In genomic region chr4:48130314-48130713, GRCm38 (mm10) we compare ENCODE assay signal across 28 mouse cellular contexts. TPM values are rescaled to one million over a fixed set of nuclear protein-coding genes. Genes with fewer than 3 reads are reported as not detected.
DNase-seq lines count a peak whose midpoint lies in the region; ATAC-seq and TF ChIP-seq lines count a peak whose summit lies in the region.
"Had no signal": no experiment of that assay in that cellular context is flagged by ENCODE, and none has a peak within 500 bp of the region (broad histone marks: within the 10 kb centered on the region; RNA-seq: fewer than 3 reads in every experiment).

No protein-coding gene starts in this region.

- H3K36me3 ChIP-seq in lung, postnatal 0 days (ENCODE audit: insufficient read depth, low read length) = peaks cover 4% of the 10 kb centered on the region; the same call in 1 of the 2 replicates
- peaks cover 10% of the 10 kb centered on the region for H3K36me3 ChIP-seq in hindbrain, embryonic 13.5 days
- H3K36me3 ChIP-seq in midbrain, embryonic 16.5 days (ENCODE audit: control insufficient read depth, insufficient read depth, low read length) = no peaks in the 10 kb centered on the region
- H3K36me3 ChIP-seq: hindbrain, embryonic 12.5 days had no signal

- H3K27me3 ChIP-seq in lung, postnatal 0 days (replicated peaks; ENCODE audit: insufficient read depth, low read length) = no peaks in the 10 kb centered on the region
- no peaks in the 10 kb centered on the region for H3K27me3 ChIP-seq in hindbrain, embryonic 13.5 days
- no peaks in the 10 kb centered on the region for H3K27me3 ChIP-seq in midbrain, embryonic 16.5 days (ENCODE audit: control insufficient read depth, insufficient read depth, low read depth, low read length)
- H3K27me3 ChIP-seq: CH12.LX; embryonic facial prominence, embryonic 13.5 days; forebrain, embryonic 12.5 days; forebrain, embryonic 15.5 days; hindbrain, embryonic 12.5 days; Patski had no signal

- no peaks in the 10 kb centered on the region for H3K9me3 ChIP-seq in lung, postnatal 0 days (ENCODE audit: low read length)
- no peaks in the 10 kb centered on the region for H3K9me3 ChIP-seq in hindbrain, embryonic 13.5 days
- H3K9me3 ChIP-seq in midbrain, embryonic 16.5 days (replicated peaks; ENCODE audit: control insufficient read depth, low read length, poor library complexity, severe bottlenecking) = no peaks in the 10 kb centered on the region
- H3K9me3 ChIP-seq: embryonic facial prominence, embryonic 10.5 days; embryonic facial prominence, embryonic 13.5 days; forebrain, embryonic 12.5 days; forebrain, embryonic 15.5 days; G1E; hindbrain, embryonic 12.5 days had no signal

- TF ChIP-seq CTCF in lung, postnatal 0 days (IDR thresholded peaks at IDR 0.05) = no peak

- H3K4me1 ChIP-seq in lung, postnatal 0 days (ENCODE audit: insufficient read depth, low read depth, low read length) = peaks cover 6% of the 10 kb centered on the region; the same call in 1 of the 2 replicates
- H3K4me1 ChIP-seq in hindbrain, embryonic 13.5 days (replicated peaks) = peaks cover under 1% of the 10 kb centered on the region; the same call in 1 of the 2 replicates
- peaks cover 3% of the 10 kb centered on the region; the same call in 1 of the 2 replicates for H3K4me1 ChIP-seq in midbrain, embryonic 16.5 days (ENCODE audit: control insufficient read depth, insufficient read depth, low read length)
- H3K4me1 ChIP-seq: forebrain, embryonic 15.5 days; hindbrain, embryonic 12.5 days had no signal

- H3K9ac ChIP-seq in lung, postnatal 0 days (replicated peaks; ENCODE audit: low read depth) = no peak overlapping the region
- H3K9ac ChIP-seq in hindbrain, embryonic 13.5 days = no peak overlapping the region
- H3K9ac ChIP-seq in midbrain, embryonic 16.5 days (ENCODE audit: low read depth, low read length) = no peak overlapping the region
- H3K9ac ChIP-seq: embryonic facial prominence, embryonic 13.5 days; forebrain, embryonic 12.5 days; forebrain, embryonic 15.5 days; hindbrain, embryonic 12.5 days had no signal

- no peak overlapping the region for H3K4me3 ChIP-seq in lung, postnatal 0 days (ENCODE audit: low read depth, low read length)
- H3K4me3 ChIP-seq in hindbrain, embryonic 13.5 days = no peak overlapping the region
- H3K4me3 ChIP-seq in midbrain, embryonic 16.5 days (ENCODE audit: low read depth, low read length) = no peak overlapping the region
- H3K4me3 ChIP-seq: embryonic facial prominence, embryonic 10.5 days; embryonic facial prominence, embryonic 13.5 days; erythroblast, embryonic 14.5 days; forebrain, embryonic 12.5 days; forebrain, embryonic 15.5 days; hindbrain, embryonic 12.5 days had no signal

- H3K4me2 ChIP-seq in lung, postnatal 0 days (replicated peaks; ENCODE audit: low read depth, low read length) = no peak overlapping the region
- H3K4me2 ChIP-seq in hindbrain, embryonic 13.5 days = no peak overlapping the region
- H3K4me2 ChIP-seq in midbrain, embryonic 16.5 days (ENCODE audit: low read length) = no peak overlapping the region
- H3K4me2 ChIP-seq: embryonic facial prominence, embryonic 13.5 days; forebrain, embryonic 12.5 days; forebrain, embryonic 15.5 days; heart, embryonic 11.5 days; hindbrain, embryonic 12.5 days had no signal

- WGBS in lung, postnatal 0 days = 38% methylated on average over 6 of the region's 6 CpGs
- 90% methylated on average over 6 of the region's 6 CpGs for WGBS in hindbrain, embryonic 13.5 days
- WGBS in midbrain, embryonic 16.5 days = 87% methylated on average over 6 of the region's 6 CpGs

- no peak overlapping the region for H3K27ac ChIP-seq in lung, postnatal 0 days (ENCODE audit: low read length)
- no peak overlapping the region for H3K27ac ChIP-seq in hindbrain, embryonic 13.5 days
- H3K27ac ChIP-seq in midbrain, embryonic 16.5 days (ENCODE audit: low read length) = no peak overlapping the region
- H3K27ac ChIP-seq: embryonic facial prominence, embryonic 10.5 days; embryonic facial prominence, embryonic 13.5 days; forebrain, embryonic 12.5 days; forebrain, embryonic 15.5 days; hindbrain, embryonic 12.5 days had no signal

- ATAC-seq in lung, postnatal 0 days = peak; percentile 77
- ATAC-seq in hindbrain, embryonic 13.5 days (ENCODE audit: low FRiP score) = no peak
- ATAC-seq in midbrain, embryonic 16.5 days = no peak
- ATAC-seq: forebrain, embryonic 15.5 days; hindbrain, embryonic 16.5 days; Patski had no signal

- TF ChIP-seq EP300 in lung, postnatal 0 days (IDR thresholded peaks at IDR 0.05) = peak; percentile 68

- peak; percentile 46 for DNase-seq in adrenal gland, adult 2 months
- no peak for DNase-seq in adrenal gland, adult 18-20 months (ENCODE audit: low spot score in 2 of 2)
- DNase-seq in lung, postnatal 0 days (ENCODE audit: low spot score) = peak; percentile 87
- no peak for DNase-seq in lung, postnatal 4 days
- DNase-seq in 416B (ENCODE audit: low read depth) = peak; percentile 53
- DNase-seq in lung, postnatal 36 days = peak; percentile 37
- DNase-seq: adrenal gland, adult 8-10 months; B cell, adult 2 months; cerebellum, adult 11 months; cerebellum, adult 8-10 months; cerebellum, postnatal 36 days; embryo, embryonic 11 days; gastrocnemius, postnatal 10 days; gastrocnemius, postnatal 36 days; heart, adult 11 months had no signal

RNA-seq across cellular contexts. Expression of gene Stx17, which starts 5.6 kb away (rescaled TPM):
- 10 to 100 TPM; 44.8 to 50.2 TPM for total RNA-seq in adrenal gland, adult 2 months (2021)
- 6.5 and 6.8 TPM in 2 replicates for polyA plus RNA-seq in adrenal gland, adult 2 months (2012; rRNA removed)
- 10 to 100 TPM; 37.4 to 57.0 TPM for total RNA-seq in adrenal gland, adult 18-20 months (2021)
- polyA plus RNA-seq in lung, postnatal 0 days (2015; fragmentation: Nextera tagmentation; extraction: Ambion mirVana) = 30.4 and 34.4 TPM in 2 replicates
- polyA plus RNA-seq in hindbrain, embryonic 13.5 days (2015; fragmentation: Nextera tagmentation; extraction: Ambion mirVana) = 23.3 and 23.9 TPM in 2 replicates
- polyA plus RNA-seq in midbrain, embryonic 16.5 days (2015; fragmentation: Nextera tagmentation; extraction: Ambion mirVana) = 27.4 and 28.8 TPM in 2 replicates

Comparison
In these comparisons a context has a peak if more than half of its experiments do, and no peak if none do; other contexts are left out.
1. DNase-seq: peak in adrenal gland, adult 2 months (single experiment), lung, postnatal 0 days (single experiment), 416B (single experiment) and lung, postnatal 36 days (single experiment); none in adrenal gland, adult 18-20 months (0 of 2) and lung, postnatal 4 days (0 of 2).